Mouse (Mus musculus) hindbrain, embryonic 14.5 days (tissue): Measurements from ENCODE around the gene Prdm16. TPM values are rescaled to one million over a fixed set of nuclear protein-coding genes. Genes with fewer than 3 reads are reported as not detected.

Experiments used
- ATAC-seq: fragments of 200-750 bp; cut with Nextera tagmentation; 2 replicates; pipeline ENCODE4 v1.8.0; 2017; ENCODE audit warnings: moderate number of reproducible peaks, mild to moderate bottlenecking, moderate TSS enrichment, moderate library complexity; ENCODE audit not compliant: low FRiP score
- DNase-seq: peaks from one replicate; pipeline ENCODE4 v3.0.0-alpha.2; 2015; ENCODE audit warnings: low spot score
- H3K27ac ChIP-seq: fragments of 300-500 bp; sonication (generic); 2 replicates; pipeline ENCODE4 v1.5.1; 2014; ENCODE audit warnings: mild to moderate bottlenecking, moderate library complexity
- H3K27me3 ChIP-seq: fragments of 300-500 bp; sonication (generic); 2 replicates; pipeline ENCODE4 v1.6.1; 2014; ENCODE audit warnings: mild to moderate bottlenecking, low read length, mixed read lengths; ENCODE audit not compliant: control insufficient read depth, insufficient read depth
- H3K36me3 ChIP-seq: fragments of 300-500 bp; sonication (generic); replicated peaks from 2 replicates; pipeline ENCODE4 v1.6.1; 2014; ENCODE audit not compliant: control insufficient read depth, insufficient read depth
- H3K4me1 ChIP-seq: fragments of 300-500 bp; sonication (generic); replicated peaks from 2 replicates; pipeline ENCODE4 v1.6.1; 2014; ENCODE audit warnings: antibody characterized with exemption, low read length, mixed read lengths; ENCODE audit not compliant: control insufficient read depth, insufficient read depth
- H3K4me2 ChIP-seq: fragments of 300-500 bp; sonication (generic); replicated peaks from 2 replicates; pipeline ENCODE4 v1.6.1; 2014; ENCODE audit warnings: mild to moderate bottlenecking, moderate library complexity
- H3K4me3 ChIP-seq: fragments of 300-500 bp; sonication (generic); replicated peaks from 2 replicates; pipeline ENCODE4 v1.5.1; 2014; ENCODE audit warnings: mild to moderate bottlenecking, low read length
- H3K9ac ChIP-seq: fragments of 300-500 bp; sonication (generic); 2 replicates; pipeline ENCODE4 v1.6.1; 2014
- H3K9me3 ChIP-seq: fragments of 300-500 bp; sonication (generic); 2 replicates; pipeline ENCODE4 v1.6.1; 2016; ENCODE audit warnings: low read length; ENCODE audit not compliant: control insufficient read depth
- WGBS: fragments of 180-500 bp; shearing (Covaris S2); extraction: QIAGEN DNeasy Blood & Tissue Kit; methylation state at CpG from one replicate; pipeline ENCODE4 v1.1.7; 2014; 5-methylcytosine and 5-hydroxymethylcytosine counted together
- polyA plus RNA-seq: library from polyadenylated mRNA; unstranded; fragments of >200 nt; fragmentation: Nextera tagmentation; extraction: Ambion mirVana; gene quantifications from 2 replicates; pipeline ENCODE4 v1.2.1, GENCODE M21; 2014

The Prdm16 gene
- polyA plus RNA-seq, 1 experiment from 2014 or later = 15.6 TPM

DNA sequence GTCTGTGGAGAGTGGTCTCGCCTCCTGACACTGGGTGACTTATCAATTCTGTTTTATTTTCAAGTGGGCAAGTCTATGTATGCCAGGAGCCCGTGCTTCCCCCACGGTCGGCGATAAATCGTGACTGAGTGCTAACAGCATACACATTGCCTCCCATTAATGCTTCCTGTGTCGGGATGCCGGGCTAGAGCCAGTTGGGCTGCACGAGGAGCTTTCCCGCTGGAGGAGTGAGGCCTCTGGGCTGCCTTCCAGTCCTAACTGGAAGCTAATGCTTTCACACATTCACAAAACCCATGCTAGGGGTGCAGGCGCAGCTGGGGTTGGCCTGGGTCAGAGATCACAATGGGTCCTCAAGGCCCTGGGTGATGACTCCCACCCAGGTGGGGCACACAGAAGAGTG is 212.0 kb downstream of the Prdm16 start:
- no peak overlapping the region for H3K27ac ChIP-seq
- no peak overlapping the region for H3K4me3 ChIP-seq
- H3K4me2 ChIP-seq = no peak overlapping the region
- H3K9ac ChIP-seq = no peak overlapping the region
- no peaks in the 10 kb centered on the region for H3K36me3 ChIP-seq
- 59% methylated on average over 11 of the region's 11 CpGs for WGBS
- H3K27me3 ChIP-seq = peaks cover 3% of the 10 kb centered on the region; the same call in 1 of the 2 replicates
- DNase-seq (no peak), ATAC-seq (no peak)
- no peaks in the 10 kb centered on the region for H3K9me3 ChIP-seq
- peaks cover 7% of the 10 kb centered on the region; the same call in 1 of the 2 replicates for H3K4me1 ChIP-seq

DNA sequence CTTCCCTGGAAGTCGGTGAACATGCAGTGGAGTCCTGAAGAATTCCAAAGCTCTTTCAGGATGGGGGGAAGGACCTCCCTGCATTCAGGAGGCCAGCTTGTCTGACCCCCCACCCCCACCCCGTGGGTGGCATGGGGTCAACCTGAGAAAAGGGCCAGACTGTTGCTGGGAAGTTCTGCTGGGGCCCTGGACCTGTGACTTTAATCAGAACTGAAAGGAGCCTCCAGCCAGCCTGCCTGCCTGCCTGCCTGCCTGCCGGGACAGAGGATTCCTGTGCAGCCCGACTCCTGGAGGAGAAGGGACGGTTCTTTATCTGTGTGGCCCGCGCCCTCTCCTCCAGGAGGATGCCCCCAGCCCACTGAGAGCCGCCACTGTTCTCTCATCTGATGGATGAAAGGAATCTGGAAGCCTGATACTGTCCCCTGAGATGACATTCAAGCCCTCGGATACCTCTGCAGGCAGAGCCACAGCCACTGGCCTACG is 214.2 kb downstream of the Prdm16 start:
- Histone ChIP-seq H3K4me1 (peaks cover 7% of the 10 kb centered on the region; the same call in 1 of the 2 replicates), H3K4me2 (no peak overlapping the region), H3K36me3 (no peaks in the 10 kb centered on the region), H3K27me3 (peaks cover 3% of the 10 kb centered on the region; the same call in 1 of the 2 replicates), H3K4me3 (no peak overlapping the region), H3K9ac (no peak overlapping the region), H3K27ac (no peak overlapping the region), H3K9me3 (no peaks in the 10 kb centered on the region)
- ATAC-seq (no peak), DNase-seq (no peak)
- 2% methylated on average over 9 of the region's 10 CpGs for WGBS

DNA sequence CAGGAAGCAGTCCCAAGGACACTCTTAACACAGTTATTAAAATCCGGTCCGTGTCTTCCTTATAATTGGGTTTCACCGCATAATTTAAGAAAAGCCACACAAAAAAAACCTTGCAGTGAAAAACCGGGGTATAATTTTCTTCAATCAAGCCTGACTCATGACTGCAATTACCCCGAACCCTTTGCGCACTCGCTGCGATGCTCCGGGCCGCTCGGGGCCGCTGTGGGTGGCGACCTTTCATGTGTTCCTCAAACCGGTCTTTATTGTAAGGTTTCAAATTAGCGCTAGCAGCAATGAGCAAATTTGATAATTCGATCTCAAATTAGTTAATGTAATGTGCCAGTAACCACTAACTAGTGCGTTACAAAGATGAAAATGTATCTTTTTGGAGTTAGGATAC is 215.9 kb downstream of the Prdm16 start:
- ATAC-seq (no peak), DNase-seq (no peak)
- Histone ChIP-seq H3K27me3 (peaks cover 3% of the 10 kb centered on the region; the same call in 1 of the 2 replicates), H3K27ac (no peak overlapping the region), H3K4me3 (no peak overlapping the region), H3K9me3 (no peaks in the 10 kb centered on the region), H3K4me2 (no peak overlapping the region), H3K36me3 (no peaks in the 10 kb centered on the region), H3K9ac (no peak overlapping the region), H3K4me1 (peaks cover 7% of the 10 kb centered on the region; the same call in 1 of the 2 replicates)
- 84% methylated on average over 17 of the region's 17 CpGs for WGBS

DNA sequence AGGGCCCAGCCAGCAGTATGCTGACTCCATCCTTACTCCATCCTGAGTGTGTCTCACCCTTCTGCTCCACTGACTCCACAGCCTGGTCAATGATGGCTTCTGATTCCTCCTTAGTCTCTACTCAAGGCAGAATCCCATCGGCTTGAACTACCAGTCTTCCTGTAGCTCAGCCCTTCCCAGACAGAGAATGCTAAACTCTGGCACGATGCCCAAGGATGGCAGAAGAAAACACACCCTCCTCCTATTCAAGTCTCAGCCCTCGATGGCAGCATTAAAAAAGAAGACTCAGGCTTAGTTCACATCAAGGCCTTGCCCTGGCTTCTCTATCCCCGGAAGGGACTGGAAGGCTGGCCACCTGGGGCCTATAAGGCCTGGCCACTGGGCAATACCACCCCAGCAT is 216.9 kb downstream of the Prdm16 start:
- Histone ChIP-seq H3K9ac (no peak overlapping the region), H3K4me3 (no peak overlapping the region), H3K36me3 (no peaks in the 10 kb centered on the region), H3K27me3 (peaks cover 3% of the 10 kb centered on the region; the same call in 1 of the 2 replicates), H3K27ac (no peak overlapping the region), H3K9me3 (no peaks in the 10 kb centered on the region), H3K4me2 (no peak overlapping the region), H3K4me1 (peaks cover 7% of the 10 kb centered on the region; the same call in 1 of the 2 replicates)
- ATAC-seq = no peak
- WGBS = 69% methylated on average over 4 of the region's 4 CpGs
- DNase-seq = no peak

DNA sequence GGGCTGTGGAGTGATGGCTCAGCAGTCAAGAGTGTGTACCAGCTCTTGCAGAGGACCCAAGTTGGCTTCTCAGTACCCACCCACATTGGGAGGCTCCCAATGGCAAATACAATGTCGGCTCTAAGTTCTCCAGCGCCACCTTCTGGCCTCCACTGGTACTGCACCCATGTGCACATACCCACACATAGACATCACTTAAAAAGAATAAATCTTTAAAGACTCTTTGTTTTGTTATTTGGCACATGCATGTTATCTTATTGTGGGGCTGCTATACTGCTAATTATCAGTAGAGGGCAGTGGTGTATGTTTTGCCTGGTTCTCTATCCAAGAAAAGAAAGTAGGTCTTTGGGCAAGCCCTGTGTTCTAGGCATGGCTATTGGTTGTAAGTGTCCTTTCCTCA is 217.7 kb downstream of the Prdm16 start:
- Histone ChIP-seq H3K9ac (no peak overlapping the region), H3K27me3 (peaks cover 2% of the 10 kb centered on the region; the same call in 1 of the 2 replicates), H3K4me2 (no peak overlapping the region), H3K4me3 (no peak overlapping the region), H3K36me3 (no peaks in the 10 kb centered on the region), H3K4me1 (peaks cover 7% of the 10 kb centered on the region; the same call in 1 of the 2 replicates), H3K27ac (no peak overlapping the region), H3K9me3 (no peaks in the 10 kb centered on the region)
- DNase-seq (no peak), ATAC-seq (no peak)
- WGBS = 47% methylated on average over 2 of the region's 2 CpGs

DNA sequence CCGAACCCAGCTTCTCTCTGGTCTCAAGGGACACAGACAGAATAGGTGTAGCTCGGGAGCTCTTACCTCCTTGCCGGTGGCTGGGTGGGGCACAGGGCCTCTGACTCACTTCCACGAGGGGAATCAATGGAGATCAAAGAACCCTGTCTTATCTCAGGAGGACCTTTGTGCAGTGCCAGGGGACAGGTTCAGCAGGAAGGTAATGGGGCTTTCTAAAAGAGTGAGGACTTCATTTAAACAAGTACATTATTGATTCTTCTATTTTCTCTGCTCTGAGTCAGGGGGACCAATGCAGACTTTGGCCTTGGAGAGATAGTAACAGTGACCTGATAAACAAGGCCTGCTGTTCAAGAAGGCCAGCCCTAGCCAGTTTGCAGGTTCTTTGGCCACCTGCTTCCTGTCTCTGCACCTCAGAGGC is 218.3 kb downstream of the Prdm16 start:
- Histone ChIP-seq H3K9ac (no peak overlapping the region), H3K9me3 (no peaks in the 10 kb centered on the region), H3K36me3 (no peaks in the 10 kb centered on the region), H3K4me2 (no peak overlapping the region), H3K4me1 (peaks cover 2% of the 10 kb centered on the region; the same call in 1 of the 2 replicates), H3K27ac (no peak overlapping the region), H3K4me3 (no peak overlapping the region), H3K27me3 (no peaks in the 10 kb centered on the region)
- 90% methylated on average over 4 of the region's 4 CpGs for WGBS
- DNase-seq (no peak), ATAC-seq (no peak)

DNA sequence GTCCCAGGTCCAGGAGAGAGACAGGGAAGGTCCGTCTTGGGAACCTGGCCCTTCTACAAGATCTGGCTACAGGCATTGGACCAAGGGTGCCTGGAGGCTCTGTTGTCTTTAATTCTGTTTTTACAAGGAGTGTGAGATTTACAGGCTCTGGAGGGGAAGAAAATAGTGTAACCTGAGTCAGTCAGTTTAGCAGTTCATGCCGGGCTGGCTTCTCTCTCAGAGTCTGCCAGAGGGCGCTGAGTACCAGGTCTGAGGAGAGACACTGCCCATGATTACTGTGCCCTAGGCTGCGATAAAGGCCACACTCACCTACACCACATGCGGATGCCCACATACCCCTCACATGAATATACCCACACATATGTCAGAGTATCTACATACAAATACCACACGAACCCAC is 219.9 kb downstream of the Prdm16 start:
- Histone ChIP-seq H3K4me2 (no peak overlapping the region), H3K4me3 (no peak overlapping the region), H3K9me3 (no peaks in the 10 kb centered on the region), H3K36me3 (no peaks in the 10 kb centered on the region), H3K27ac (no peak overlapping the region), H3K4me1 (no peaks in the 10 kb centered on the region), H3K9ac (no peak overlapping the region), H3K27me3 (peaks cover 3% of the 10 kb centered on the region; the same call in 1 of the 2 replicates)
- ATAC-seq = no peak
- 77% methylated on average over 6 of the region's 6 CpGs for WGBS
- DNase-seq = no peak

DNA sequence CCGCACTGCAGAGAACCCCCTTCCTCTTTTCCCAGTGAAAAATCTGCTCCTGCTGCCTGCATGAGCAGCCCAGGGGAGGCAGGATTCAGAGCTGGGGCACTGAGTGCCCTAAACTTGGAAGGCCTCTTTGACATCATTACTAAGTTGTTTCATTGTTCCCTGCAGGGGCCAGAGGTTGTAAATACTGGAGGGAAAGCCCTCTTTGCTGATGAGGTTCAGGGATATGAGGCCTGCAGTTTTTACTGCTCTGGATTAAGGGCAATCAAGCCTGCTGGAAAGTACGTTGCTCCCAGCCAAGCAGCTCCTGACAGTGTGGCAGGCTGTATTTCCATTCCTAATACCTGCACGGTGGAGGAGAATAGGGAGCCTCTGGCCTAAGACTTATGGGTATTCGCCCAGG is 221.8 kb downstream of the Prdm16 start:
- no peaks in the 10 kb centered on the region for H3K4me1 ChIP-seq
- no peaks in the 10 kb centered on the region for H3K9me3 ChIP-seq
- no peak overlapping the region for H3K4me2 ChIP-seq
- H3K9ac ChIP-seq = no peak overlapping the region
- H3K36me3 ChIP-seq = no peaks in the 10 kb centered on the region
- peaks cover 10% of the 10 kb centered on the region for H3K27me3 ChIP-seq
- WGBS = 67% methylated on average over 4 of the region's 4 CpGs
- ATAC-seq (no peak), DNase-seq (no peak)
- no peak overlapping the region for H3K27ac ChIP-seq
- no peak overlapping the region for H3K4me3 ChIP-seq

DNA sequence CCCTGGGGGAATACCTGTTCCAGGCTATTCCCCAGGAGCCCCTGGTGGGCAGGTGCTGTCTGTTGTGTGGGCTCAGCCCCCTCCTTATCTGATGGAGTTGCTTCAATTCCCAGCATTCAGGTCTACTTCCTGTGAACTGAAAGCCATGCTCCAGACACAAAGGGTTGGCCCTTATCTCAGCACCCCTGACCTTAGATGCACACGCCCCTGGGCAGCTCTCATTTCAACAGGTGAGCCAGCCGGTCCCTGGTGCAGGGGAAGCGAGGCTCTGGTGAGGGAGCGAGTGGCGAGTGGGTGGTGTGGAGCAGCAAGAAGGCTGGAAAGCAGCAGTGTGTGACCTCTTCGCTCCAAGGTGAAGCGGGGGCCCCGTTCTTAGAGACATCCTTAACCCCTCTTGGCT is 226.1 kb downstream of the Prdm16 start:
- no peak overlapping the region for H3K4me3 ChIP-seq
- ATAC-seq (no peak), DNase-seq (no peak)
- H3K9me3 ChIP-seq = no peaks in the 10 kb centered on the region
- no peak overlapping the region for H3K27ac ChIP-seq
- peaks cover 18% of the 10 kb centered on the region for H3K27me3 ChIP-seq
- H3K9ac ChIP-seq = no peak overlapping the region
- WGBS = 74% methylated on average over 8 of the region's 8 CpGs
- no peaks in the 10 kb centered on the region for H3K36me3 ChIP-seq
- H3K4me1 ChIP-seq = 0 out of 2 replicates have a peak, but pooled peaks cover 4% of the 10 kb centered on the region
- no peak overlapping the region for H3K4me2 ChIP-seq

DNA sequence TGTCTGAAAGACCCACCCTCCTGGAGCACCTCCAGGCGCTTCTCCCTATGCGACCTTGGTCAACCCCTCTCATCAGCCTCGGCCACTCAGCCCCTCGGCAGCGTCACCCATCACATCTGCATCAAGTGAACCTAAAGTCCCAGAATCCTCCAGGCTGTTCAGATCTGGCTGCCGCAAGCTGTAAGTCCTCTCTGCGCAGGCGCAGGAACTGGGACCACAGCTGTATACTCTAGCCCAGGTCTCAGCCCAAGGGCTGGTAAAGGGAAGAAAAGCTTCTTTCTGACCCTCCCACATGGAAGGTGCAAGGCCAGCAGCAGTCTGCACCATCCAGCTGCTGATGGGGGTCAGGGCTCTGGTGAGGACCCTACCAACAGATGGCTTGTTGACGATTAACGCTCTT is 226.8 kb downstream of the Prdm16 start:
- no peak overlapping the region for H3K27ac ChIP-seq
- H3K4me3 ChIP-seq = no peak overlapping the region

More for the DNA sequence above, 226.8 kb downstream of the Prdm16 start:
- Histone ChIP-seq H3K4me1 (0 out of 2 replicates have a peak, but pooled peaks cover 4% of the 10 kb centered on the region), H3K4me2 (no peak overlapping the region), H3K27me3 (peaks cover 18% of the 10 kb centered on the region), H3K9ac (no peak overlapping the region), H3K36me3 (no peaks in the 10 kb centered on the region), H3K9me3 (no peaks in the 10 kb centered on the region)
- ATAC-seq (no peak), DNase-seq (no peak)
- WGBS = 72% methylated on average over 10 of the region's 10 CpGs
